Mouse (Mus musculus): ENCODE measurements around the gene Fhod1. TPM values are rescaled to one million over a fixed set of nuclear protein-coding genes. Genes with fewer than 3 reads are reported as not detected.

Gene Fhod1
- polyA plus RNA-seq, 1 experiment from 2014 or later = 0.39 TPM

DNA sequence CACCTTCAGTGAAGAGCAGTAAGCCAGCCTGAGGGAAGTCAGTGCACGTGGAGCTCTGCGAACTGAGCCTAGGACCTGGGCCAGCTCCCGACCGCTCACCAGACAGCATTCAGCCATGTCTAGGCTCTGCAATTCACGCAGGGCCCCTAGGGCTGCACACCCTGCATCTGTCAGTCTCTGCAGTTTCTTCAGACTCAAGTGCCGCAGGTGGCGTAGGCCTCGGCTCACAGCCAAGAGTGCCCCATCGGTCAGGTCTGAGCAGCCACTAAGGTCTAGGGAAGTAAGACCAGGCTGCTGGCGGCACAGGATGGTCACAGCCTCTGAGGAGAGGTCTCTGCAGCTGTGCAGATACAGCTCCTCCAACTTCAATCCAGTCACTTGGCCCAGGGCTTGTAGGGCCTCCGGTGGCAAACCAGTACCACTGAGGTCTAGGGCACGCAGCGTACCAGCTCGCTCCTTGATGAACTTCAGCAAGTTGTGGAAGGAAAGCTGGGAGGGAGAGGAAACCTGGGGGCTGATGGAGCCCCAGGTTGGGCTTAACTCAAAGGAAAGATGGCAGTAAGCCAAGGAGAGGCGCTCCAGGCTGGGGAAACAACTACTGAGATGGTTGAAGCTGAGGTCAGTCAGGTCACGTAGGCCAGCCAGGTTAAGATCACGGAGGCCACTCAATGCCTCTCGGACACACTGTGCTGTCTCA, 32.5 kb downstream of the Fhod1 start:
- Histone ChIP-seq H3K4me2 (ENCODE audit: low read length) (no peak overlapping the region), H3K36me3 (ENCODE audit: control insufficient read depth, insufficient read depth, low read length) (peaks cover 71% of the 10 kb centered on the region), H3K27me3 (replicated peaks; ENCODE audit: control insufficient read depth, insufficient read depth, low read length) (no peaks in the 10 kb centered on the region), H3K9ac (ENCODE audit: low read length) (no peak overlapping the region), H3K9me3 (replicated peaks; ENCODE audit: control insufficient read depth, low read length) (no peaks in the 10 kb centered on the region), H3K4me3 (ENCODE audit: low read depth, low read length) (no peak overlapping the region), H3K4me1 (ENCODE audit: control insufficient read depth, insufficient read depth, low read length) (no peaks in the 10 kb centered on the region), H3K27ac (ENCODE audit: low read depth, low read length) (no peak overlapping the region)
- ATAC-seq (no peak), DNase-seq (ENCODE audit: low spot score) (no peak)
- 89% methylated on average over 18 of the region's 18 CpGs for WGBS

GRCm38 (mm10) chr8:105313622-105314402, 33.9 kb downstream of the Fhod1 start:
- Histone ChIP-seq H3K9me3 (replicated peaks; ENCODE audit: control insufficient read depth, low read length) (no peaks in the 10 kb centered on the region), H3K9ac (ENCODE audit: low read length) (no peak overlapping the region), H3K27ac (ENCODE audit: low read depth, low read length) (no peak overlapping the region), H3K4me1 (ENCODE audit: control insufficient read depth, insufficient read depth, low read length) (no peaks in the 10 kb centered on the region), H3K4me2 (ENCODE audit: low read length) (no peak overlapping the region), H3K27me3 (replicated peaks; ENCODE audit: control insufficient read depth, insufficient read depth, low read length) (no peaks in the 10 kb centered on the region), H3K4me3 (ENCODE audit: low read depth, low read length) (no peak overlapping the region), H3K36me3 (ENCODE audit: control insufficient read depth, insufficient read depth, low read length) (peaks cover 72% of the 10 kb centered on the region)
- no peak for DNase-seq (ENCODE audit: low spot score)
- no peak for ATAC-seq
- 87% methylated on average over 9 of the region's 9 CpGs for WGBS

- Histone ChIP-seq H3K36me3 (ENCODE audit: control insufficient read depth, insufficient read depth, low read length) (peaks cover 74% of the 10 kb centered on the region), H3K9me3 (replicated peaks; ENCODE audit: control insufficient read depth, low read length) (no peaks in the 10 kb centered on the region), H3K27me3 (replicated peaks; ENCODE audit: control insufficient read depth, insufficient read depth, low read length) (no peaks in the 10 kb centered on the region), H3K27ac (ENCODE audit: low read depth, low read length) (no peak overlapping the region), H3K4me3 (ENCODE audit: low read depth, low read length) (no peak overlapping the region), H3K9ac (ENCODE audit: low read length) (no peak overlapping the region), H3K4me2 (ENCODE audit: low read length) (no peak overlapping the region), H3K4me1 (ENCODE audit: control insufficient read depth, insufficient read depth, low read length) (no peaks in the 10 kb centered on the region)
- ATAC-seq (no peak), DNase-seq (ENCODE audit: low spot score) (no peak)
- 93% methylated on average over 8 of the region's 8 CpGs for WGBS
Observed at GRCm38 (mm10) chr8:105312891-105313481, 34.8 kb downstream of the Fhod1 start.

DNA sequence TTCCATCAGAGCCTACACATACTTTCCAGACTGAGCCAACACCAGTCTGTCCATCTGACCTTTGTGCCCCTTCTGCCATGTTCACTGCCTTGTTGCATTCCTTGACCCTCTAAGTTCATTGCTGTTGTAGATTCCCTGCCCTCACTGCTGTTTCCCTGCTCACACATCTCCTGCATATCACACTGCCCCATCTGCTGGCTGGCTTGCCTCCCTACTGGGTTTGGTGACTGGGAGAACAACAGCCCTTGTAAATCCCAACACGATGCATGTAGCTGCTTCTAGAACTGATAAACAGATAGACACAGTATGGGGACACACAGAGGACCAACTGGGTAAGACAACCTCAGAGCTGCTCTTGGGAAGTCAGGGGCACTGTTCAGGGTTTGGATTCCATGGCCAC, 36.0 kb downstream of the Fhod1 start:
- 83% methylated on average over 1 of the region's 1 CpGs for WGBS
- Histone ChIP-seq H3K4me1 (ENCODE audit: control insufficient read depth, insufficient read depth, low read length) (no peaks in the 10 kb centered on the region), H3K4me2 (ENCODE audit: low read length) (no peak overlapping the region), H3K27ac (ENCODE audit: low read depth, low read length) (no peak overlapping the region), H3K4me3 (ENCODE audit: low read depth, low read length) (no peak overlapping the region), H3K27me3 (replicated peaks; ENCODE audit: control insufficient read depth, insufficient read depth, low read length) (no peaks in the 10 kb centered on the region), H3K9me3 (replicated peaks; ENCODE audit: control insufficient read depth, low read length) (no peaks in the 10 kb centered on the region), H3K9ac (ENCODE audit: low read length) (no peak overlapping the region), H3K36me3 (ENCODE audit: control insufficient read depth, insufficient read depth, low read length) (peaks cover 79% of the 10 kb centered on the region)
- ATAC-seq (no peak), DNase-seq (ENCODE audit: low spot score) (no peak)

- DNase-seq (ENCODE audit: low spot score) (no peak), ATAC-seq (no peak)
- Histone ChIP-seq H3K9me3 (replicated peaks; ENCODE audit: control insufficient read depth, low read length) (no peaks in the 10 kb centered on the region), H3K27me3 (replicated peaks; ENCODE audit: control insufficient read depth, insufficient read depth, low read length) (no peaks in the 10 kb centered on the region), H3K4me2 (ENCODE audit: low read length) (no peak overlapping the region), H3K36me3 (ENCODE audit: control insufficient read depth, insufficient read depth, low read length) (peaks cover 69% of the 10 kb centered on the region), H3K27ac (ENCODE audit: low read depth, low read length) (no peak overlapping the region), H3K9ac (ENCODE audit: low read length) (no peak overlapping the region), H3K4me3 (ENCODE audit: low read depth, low read length) (no peak overlapping the region), H3K4me1 (ENCODE audit: control insufficient read depth, insufficient read depth, low read length) (0 out of 2 replicates have a peak, but pooled peaks cover 3% of the 10 kb centered on the region)
- 86% methylated on average over 8 of the region's 8 CpGs for WGBS
Observed at GRCm38 (mm10) chr8:105310118-105310517, 37.6 kb downstream of the Fhod1 start.

DNA sequence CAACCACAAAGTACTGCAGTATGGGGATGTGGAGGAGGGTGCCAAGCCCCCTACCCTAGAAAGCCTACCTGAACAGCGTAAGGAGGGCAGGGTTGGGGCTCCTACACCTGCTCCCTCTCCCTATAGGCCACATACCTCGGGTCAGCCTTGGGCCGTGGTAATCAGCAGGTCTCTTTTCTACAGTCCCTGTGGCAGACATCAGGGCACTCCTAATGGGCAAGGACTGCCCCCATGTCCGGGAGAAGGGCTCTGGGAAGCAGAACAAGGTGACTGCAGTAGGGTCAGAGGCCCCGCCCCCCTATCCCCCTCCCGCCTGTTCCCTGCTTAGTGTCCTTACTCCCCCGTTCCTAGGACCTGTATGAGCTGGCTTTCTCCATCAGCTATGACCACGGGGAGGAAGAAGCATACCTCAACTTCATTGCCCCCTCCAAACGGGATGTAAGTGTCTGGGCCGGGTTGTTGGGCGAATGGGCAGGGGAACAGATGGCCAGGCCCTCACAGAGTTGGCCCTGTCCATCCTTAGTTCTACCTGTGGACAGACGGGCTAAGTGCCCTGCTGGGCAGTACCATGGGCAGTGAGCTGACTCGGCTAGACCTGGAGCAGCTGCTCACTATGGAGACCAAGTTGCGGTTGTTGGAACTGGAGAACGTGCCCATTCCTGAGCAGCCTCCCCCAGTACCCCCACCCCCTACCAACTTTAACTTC, 38.5 kb downstream of the Fhod1 start:
- no peak for DNase-seq (ENCODE audit: low spot score)
- Histone ChIP-seq H3K9me3 (replicated peaks; ENCODE audit: control insufficient read depth, low read length) (no peaks in the 10 kb centered on the region), H3K9ac (ENCODE audit: low read length) (no peak overlapping the region), H3K4me1 (ENCODE audit: control insufficient read depth, insufficient read depth, low read length) (0 out of 2 replicates have a peak, but pooled peaks cover 3% of the 10 kb centered on the region), H3K4me3 (ENCODE audit: low read depth, low read length) (no peak overlapping the region), H3K36me3 (ENCODE audit: control insufficient read depth, insufficient read depth, low read length) (peaks cover 68% of the 10 kb centered on the region), H3K27me3 (replicated peaks; ENCODE audit: control insufficient read depth, insufficient read depth, low read length) (no peaks in the 10 kb centered on the region), H3K4me2 (ENCODE audit: low read length) (no peak overlapping the region), H3K27ac (ENCODE audit: low read depth, low read length) (no peak overlapping the region)
- 81% methylated on average over 15 of the region's 15 CpGs for WGBS
- no peak for ATAC-seq

DNA sequence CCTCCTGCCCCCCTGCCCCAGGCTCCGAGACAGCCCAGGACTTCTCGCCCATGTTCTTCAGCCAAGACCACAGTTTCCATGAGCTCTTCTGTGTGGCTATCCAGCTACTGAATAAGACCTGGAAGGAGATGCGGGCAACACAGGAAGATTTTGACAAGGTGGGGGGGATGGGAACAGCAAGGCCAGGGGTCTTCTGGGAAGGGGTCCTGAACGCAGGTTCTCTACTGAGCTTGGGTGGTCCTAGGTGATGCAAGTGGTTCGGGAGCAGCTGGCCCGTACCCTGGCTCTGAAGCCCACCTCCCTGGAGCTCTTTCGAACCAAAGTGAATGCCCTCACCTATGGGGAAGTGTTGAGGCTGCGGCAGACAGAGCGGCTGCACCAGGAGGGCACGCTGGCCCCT, 39.3 kb downstream of the Fhod1 start:
- no peak for ATAC-seq
- Histone ChIP-seq H3K4me2 (ENCODE audit: low read length) (no peak overlapping the region), H3K4me3 (ENCODE audit: low read depth, low read length) (no peak overlapping the region), H3K27me3 (replicated peaks; ENCODE audit: control insufficient read depth, insufficient read depth, low read length) (no peaks in the 10 kb centered on the region), H3K27ac (ENCODE audit: low read depth, low read length) (no peak overlapping the region), H3K36me3 (ENCODE audit: control insufficient read depth, insufficient read depth, low read length) (peaks cover 66% of the 10 kb centered on the region), H3K4me1 (ENCODE audit: control insufficient read depth, insufficient read depth, low read length) (0 out of 2 replicates have a peak, but pooled peaks cover 3% of the 10 kb centered on the region), H3K9me3 (replicated peaks; ENCODE audit: control insufficient read depth, low read length) (no peaks in the 10 kb centered on the region), H3K9ac (ENCODE audit: low read length) (no peak overlapping the region)
- WGBS = 96% methylated on average over 10 of the region's 10 CpGs
- DNase-seq (ENCODE audit: low spot score) = no peak

- WGBS = 95% methylated on average over 13 of the region's 13 CpGs
- peaks cover 66% of the 10 kb centered on the region for H3K36me3 ChIP-seq (ENCODE audit: control insufficient read depth, insufficient read depth, low read length)
- no peak for DNase-seq (ENCODE audit: low spot score)
Observed at GRCm38 (mm10) chr8:105307670-105308069, 40.1 kb downstream of the Fhod1 start.

More at GRCm38 (mm10) chr8:105307670-105308069, 40.1 kb downstream of the Fhod1 start:
- ATAC-seq = no peak
- no peak overlapping the region for H3K4me2 ChIP-seq (ENCODE audit: low read length)
- H3K9ac ChIP-seq (ENCODE audit: low read length) = no peak overlapping the region
- no peak overlapping the region for H3K27ac ChIP-seq (ENCODE audit: low read depth, low read length)
- no peaks in the 10 kb centered on the region for H3K9me3 ChIP-seq (replicated peaks; ENCODE audit: control insufficient read depth, low read length)
- H3K27me3 ChIP-seq (replicated peaks; ENCODE audit: control insufficient read depth, insufficient read depth, low read length) = no peaks in the 10 kb centered on the region
- no peak overlapping the region for H3K4me3 ChIP-seq (ENCODE audit: low read depth, low read length)
- H3K4me1 ChIP-seq (ENCODE audit: control insufficient read depth, insufficient read depth, low read length) = 0 out of 2 replicates have a peak, but pooled peaks cover 3% of the 10 kb centered on the region
